Mouse (Mus musculus): ENCODE data around the gene Pigl. TPM values are rescaled to one million over a fixed set of nuclear protein-coding genes. Genes with fewer than 3 reads are reported as not detected.
"Not testable (repeated sequence)": the region's sequence is repeated elsewhere in the genome, so short reads cannot be mapped to it uniquely, and the experiment has no call there.

The Pigl gene
- polyA plus RNA-seq, 2 experiments: 3.5 to 4.1 TPM

GRCm38 (mm10) chr11:62457891-62458270, 379 bp upstream of the Pigl start:
- H3K4me3 ChIP-seq (ENCODE audit: insufficient read depth in 1 of 2, low read depth in 2 of 2, low read length in 2 of 2): peak overlapping the region; percentile 70 to 85
- no peaks in the 10 kb centered on the region for H3K27me3 ChIP-seq (ENCODE audit: control insufficient read depth, insufficient read depth, low read length)
- DNase-seq (ENCODE audit: low read depth in 3 of 3, low spot score in 3 of 3) (peak in 2 of 3 experiments; percentile 18 to 37), ATAC-seq (ENCODE audit: insufficient read depth) (no peak)
- peaks cover 0 to 3% of the 10 kb centered on the region in 2 experiments; a peak in 3 of 4 replicates for H3K4me1 ChIP-seq (replicated peaks; ENCODE audit: control insufficient read depth in 2 of 2, insufficient read depth in 2 of 2, low read length in 1 of 2)
- WGBS (ENCODE audit: insufficient replicate concordance): under 1% methylated on average over 18 of the region's 18 CpGs
- peak overlapping the region; percentile 98 for H3K9ac ChIP-seq (replicated peaks)
- H3K4me2 ChIP-seq (ENCODE audit: low read depth): peak overlapping the region; percentile 89
- peak overlapping the region; percentile 89 for H3K27ac ChIP-seq
- H3K9me3 ChIP-seq (ENCODE audit: control insufficient read depth, low read length): no peaks in the 10 kb centered on the region
- no peaks in the 10 kb centered on the region for H3K36me3 ChIP-seq (replicated peaks; ENCODE audit: control insufficient read depth, insufficient read depth, low read depth)
- TF ChIP-seq CTCF (IDR thresholded peaks at IDR 0.05; ENCODE audit: low read depth) (no peak), EP300 (IDR thresholded peaks at IDR 0.05; ENCODE audit: low read depth) (no peak)

GRCm38 (mm10) chr11:62458780-62459179, 520 bp downstream of the Pigl start:
- Histone ChIP-seq H3K4me3 (ENCODE audit: insufficient read depth in 1 of 2, low read depth in 2 of 2, low read length in 2 of 2) (peak overlapping the region; percentile 70 to 85), H3K27ac (peak overlapping the region; percentile 89), H3K9me3 (ENCODE audit: control insufficient read depth, low read length) (no peaks in the 10 kb centered on the region), H3K36me3 (replicated peaks; ENCODE audit: control insufficient read depth, insufficient read depth, low read depth) (no peaks in the 10 kb centered on the region), H3K4me2 (ENCODE audit: low read depth) (peak overlapping the region; percentile 89), H3K4me1 (replicated peaks; ENCODE audit: control insufficient read depth in 2 of 2, insufficient read depth in 2 of 2, low read length in 1 of 2) (peaks cover 7 to 10% of the 10 kb centered on the region in 2 experiments), H3K27me3 (ENCODE audit: control insufficient read depth, insufficient read depth, low read length) (no peaks in the 10 kb centered on the region), H3K9ac (replicated peaks) (peak overlapping the region; percentile 98)
- WGBS (ENCODE audit: insufficient replicate concordance): under 1% methylated on average over 9 of the region's 9 CpGs
- ATAC-seq (ENCODE audit: insufficient read depth) (no peak), DNase-seq (ENCODE audit: low read depth in 3 of 3, low spot score in 3 of 3) (peak in 1 of 3 experiments; percentile 42)
- TF ChIP-seq EP300 (IDR thresholded peaks at IDR 0.05; ENCODE audit: low read depth): no peak; the same call in 1 of the 2 replicates
- TF ChIP-seq CTCF (IDR thresholded peaks at IDR 0.05; ENCODE audit: low read depth): no peak

GRCm38 (mm10) chr11:62462529-62462928, 4.3 kb downstream of the Pigl start:
- not testable (repeated sequence) for ATAC-seq (ENCODE audit: insufficient read depth); H3K9ac ChIP-seq (replicated peaks); H3K27me3 ChIP-seq (ENCODE audit: control insufficient read depth, insufficient read depth, low read length); H3K9me3 ChIP-seq (ENCODE audit: control insufficient read depth, low read length); DNase-seq (ENCODE audit: low read depth in 3 of 3, low spot score in 3 of 3); H3K27ac ChIP-seq; H3K36me3 ChIP-seq (replicated peaks; ENCODE audit: control insufficient read depth, insufficient read depth, low read depth); H3K4me2 ChIP-seq (ENCODE audit: low read depth); H3K4me3 ChIP-seq (ENCODE audit: insufficient read depth in 1 of 2, low read depth in 2 of 2, low read length in 2 of 2)
- H3K4me1 ChIP-seq (replicated peaks; ENCODE audit: control insufficient read depth in 2 of 2, insufficient read depth in 2 of 2, low read length in 1 of 2): peaks cover 37 to 44% of the 10 kb centered on the region in 2 experiments
- 80% methylated on average over 1 of the region's 1 CpGs for WGBS (ENCODE audit: insufficient replicate concordance)

- H3K27me3 ChIP-seq (ENCODE audit: control insufficient read depth, insufficient read depth, low read length): no peaks in the 10 kb centered on the region
These were observed 5.1 kb downstream of the Pigl start for GRCm38 (mm10) chr11:62463225-62463915.

GRCm38 (mm10) chr11:62464696-62465095, 6.4 kb downstream of the Pigl start:
- ATAC-seq (ENCODE audit: insufficient read depth) (peak; percentile 72), DNase-seq (ENCODE audit: low read depth in 3 of 3, low spot score in 3 of 3) (peak; percentile 71 to 72 (median 71))
- peak overlapping the region; percentile 51 for H3K4me2 ChIP-seq (ENCODE audit: low read depth)
- no peaks in the 10 kb centered on the region for H3K9me3 ChIP-seq (ENCODE audit: control insufficient read depth, low read length)
- H3K4me1 ChIP-seq (replicated peaks; ENCODE audit: control insufficient read depth in 2 of 2, insufficient read depth in 2 of 2, low read length in 1 of 2): peaks cover 37 to 53% of the 10 kb centered on the region in 2 experiments
- TF ChIP-seq EP300 (IDR thresholded peaks at IDR 0.05; ENCODE audit: low read depth) (peak; percentile 91), CTCF (IDR thresholded peaks at IDR 0.05; ENCODE audit: low read depth) (no peak)
- peak overlapping the region; percentile 67 for H3K27ac ChIP-seq
- no peaks in the 10 kb centered on the region for H3K27me3 ChIP-seq (ENCODE audit: control insufficient read depth, insufficient read depth, low read length)
- WGBS (ENCODE audit: insufficient replicate concordance): 13% methylated on average over 3 of the region's 3 CpGs
- peak overlapping the region; percentile 39; the same call in 1 of the 2 replicates for H3K9ac ChIP-seq (replicated peaks)
- no peaks in the 10 kb centered on the region for H3K36me3 ChIP-seq (replicated peaks; ENCODE audit: control insufficient read depth, insufficient read depth, low read depth)
- H3K4me3 ChIP-seq (ENCODE audit: insufficient read depth in 1 of 2, low read depth in 2 of 2, low read length in 2 of 2): no peak overlapping the region

More at GRCm38 (mm10) chr11:62463225-62463915, 5.1 kb downstream of the Pigl start:
- no peak for ATAC-seq (ENCODE audit: insufficient read depth)
- H3K9me3 ChIP-seq (ENCODE audit: control insufficient read depth, low read length): no peaks in the 10 kb centered on the region
- TF ChIP-seq EP300 (IDR thresholded peaks at IDR 0.05; ENCODE audit: low read depth): no peak
- TF ChIP-seq CTCF (IDR thresholded peaks at IDR 0.05; ENCODE audit: low read depth): no peak
- H3K4me2 ChIP-seq (ENCODE audit: low read depth): no peak overlapping the region
- no peak overlapping the region for H3K4me3 ChIP-seq (ENCODE audit: insufficient read depth in 1 of 2, low read depth in 2 of 2, low read length in 2 of 2)
- no peaks in the 10 kb centered on the region for H3K36me3 ChIP-seq (replicated peaks; ENCODE audit: control insufficient read depth, insufficient read depth, low read depth)
- H3K27ac ChIP-seq: peak overlapping the region; percentile 42
- H3K9ac ChIP-seq (replicated peaks): 0 out of 2 replicates have a peak overlapping the region, but pooled peaks have one; percentile 3
- no peak for DNase-seq (ENCODE audit: low read depth in 3 of 3, low spot score in 3 of 3)
- peaks cover 37 to 51% of the 10 kb centered on the region in 2 experiments for H3K4me1 ChIP-seq (replicated peaks; ENCODE audit: control insufficient read depth in 2 of 2, insufficient read depth in 2 of 2, low read length in 1 of 2)
- whole genome bisulfite sequencing (ENCODE audit: insufficient replicate concordance): 61% methylated on average over 2 of the region's 2 CpGs

Data from liver, embryonic 14.5 days (tissue).